Mouse (Mus musculus) layer of hippocampus, postnatal 10 days (tissue): ENCODE results near the gene Clcnka. TPM values are rescaled to one million over a fixed set of nuclear protein-coding genes. Genes with fewer than 3 reads are reported as not detected.

Experiments
- DNase-seq, 2 experiments: peaks; one replicate each; pipeline ENCODE4 v3.0.0; 2021; ENCODE audit warnings: low spot score in 2 of 2
- microRNA-seq, 2 experiments: library from miRNA; unstranded; fragments of <30 nt; microRNA quantifications; one replicate each; pipeline ENCODE4 v1.2.0; 2021
- total RNA-seq, 2 experiments: library from RNA; stranded (reverse); gene quantifications; 2 replicates each; pipeline ENCODE4 v1.2.3; 2021

Gene Clcnka
- total RNA-seq, 2 experiments from 2014 or later = not detected

GRCm38 (mm10) chr4:141335263-141335796, 63.2 kb downstream of the Clcnka start:
- no peak for DNase-seq

- no peak for DNase-seq
These were observed 63.8 kb downstream of the Clcnka start for GRCm38 (mm10) chr4:141334695-141335094.

Small RNA genes lying within 50 kb of the gene (microRNA-seq; reads per million reads assigned to microRNA genes)
- 0 reads per million in 2 experiments for gene Gm25690

Other genes starting within 250 kb of the Clcnka start
- 1 to 10 TPM; 2.0 to 3.9 TPM for gene Rsg1, start 184.8 kb downstream of the Clcnka start, total RNA-seq
- gene Arhgef19, start 159.2 kb downstream of the Clcnka start, total RNA-seq = 1 to 10 TPM; 5.8 to 6.7 TPM
- gene Epha2, start 97.5 kb downstream of the Clcnka start, total RNA-seq = 1 to 10 TPM; 2.5 to 2.7 TPM
- 10 to 100 TPM; 10.2 to 10.3 TPM for gene Fam131c, start 30.5 kb downstream of the Clcnka start, total RNA-seq
- gene Clcnkb, start 17.3 kb upstream of the Clcnka start, total RNA-seq = not detected
- gene Hspb7, start 22.1 kb upstream of the Clcnka start, total RNA-seq = under 1 TPM; 0.11 to 0.16 TPM
- gene Srarp, start 37.4 kb upstream of the Clcnka start, total RNA-seq = 1 to 10 TPM; 2.9 to 3.4 TPM
- gene Zbtb17, start 45.9 kb upstream of the Clcnka start, total RNA-seq = 10 to 100 TPM; 24.2 to 27.4 TPM
- 10 to 100 TPM; 62.9 to 64.5 TPM for gene Spen, start 139.9 kb upstream of the Clcnka start, total RNA-seq
- 1 to 10 TPM; 4.6 to 5.0 TPM for gene Fblim1, start 207.4 kb upstream of the Clcnka start, total RNA-seq
- under 1 TPM; 0.69 to 0.98 TPM for gene Tmem82, start 219.9 kb upstream of the Clcnka start, total RNA-seq
- gene Slc25a34, start 225.1 kb upstream of the Clcnka start, total RNA-seq = 1 to 10 TPM; 2.4 TPM